Mouse (Mus musculus): ENCODE measurements at regions not wholly inside any gene's neighbourhood (a gene's known extent, or its start where the extent isn't known, plus 50 kb on each side); places are given as distances from the start of the nearest gene placed in this dataset.

GRCm38 (mm10) chr11:37367971-37368370 lies 132.2 kb upstream of the Tenm2 start:
- Histone ChIP-seq H3K9ac (no peak overlapping the region), H3K9me3 (no peaks in the 10 kb centered on the region), H3K4me3 (replicated peaks) (no peak overlapping the region), H3K27ac (no peak overlapping the region), H3K36me3 (no peaks in the 10 kb centered on the region), H3K27me3 (replicated peaks) (no peaks in the 10 kb centered on the region), H3K4me2 (replicated peaks) (no peak overlapping the region), H3K4me1 (replicated peaks) (no peaks in the 10 kb centered on the region)
- no peak for ATAC-seq
- WGBS: 67% methylated on average over 1 of the region's 1 CpGs

GRCm38 (mm10) chr11:37364430-37364829 lies 128.7 kb upstream of the Tenm2 start:
- Histone ChIP-seq H3K4me1 (replicated peaks) (no peaks in the 10 kb centered on the region), H3K4me2 (replicated peaks) (no peak overlapping the region), H3K4me3 (replicated peaks) (no peak overlapping the region), H3K36me3 (no peaks in the 10 kb centered on the region), H3K27ac (no peak overlapping the region), H3K27me3 (replicated peaks) (no peaks in the 10 kb centered on the region), H3K9me3 (no peaks in the 10 kb centered on the region), H3K9ac (no peak overlapping the region)
- 86% methylated on average over 2 of the region's 2 CpGs for WGBS
- no peak for ATAC-seq

- no peak for ATAC-seq
- no peak overlapping the region for H3K4me2 ChIP-seq (replicated peaks)
- H3K4me3 ChIP-seq (replicated peaks): no peak overlapping the region
- no peaks in the 10 kb centered on the region for H3K27me3 ChIP-seq (replicated peaks)
- H3K27ac ChIP-seq: no peak overlapping the region
- 69% methylated on average over 2 of the region's 2 CpGs for WGBS
- H3K4me1 ChIP-seq (replicated peaks): no peaks in the 10 kb centered on the region
- no peak overlapping the region for H3K9ac ChIP-seq
- H3K9me3 ChIP-seq: no peaks in the 10 kb centered on the region
- no peaks in the 10 kb centered on the region for H3K36me3 ChIP-seq
Observed at GRCm38 (mm10) chr11:37355074-37355473, 119.3 kb upstream of the Tenm2 start.

GRCm38 (mm10) chr11:37309691-37310090 lies 73.9 kb upstream of the Tenm2 start:
- no peaks in the 10 kb centered on the region for H3K36me3 ChIP-seq
- ATAC-seq: no peak
- no peaks in the 10 kb centered on the region for H3K4me1 ChIP-seq (replicated peaks)
- no peaks in the 10 kb centered on the region for H3K9me3 ChIP-seq
- H3K4me3 ChIP-seq (replicated peaks): no peak overlapping the region
- no peak overlapping the region for H3K27ac ChIP-seq
- no peak overlapping the region for H3K9ac ChIP-seq
- H3K4me2 ChIP-seq (replicated peaks): no peak overlapping the region
- WGBS: 81% methylated on average over 2 of the region's 2 CpGs
- H3K27me3 ChIP-seq (replicated peaks): no peaks in the 10 kb centered on the region

- H3K4me3 ChIP-seq (replicated peaks): no peak overlapping the region
- H3K27me3 ChIP-seq (replicated peaks): no peaks in the 10 kb centered on the region
- no peaks in the 10 kb centered on the region for H3K9me3 ChIP-seq
- no peak for ATAC-seq
- WGBS: 82% methylated on average over 2 of the region's 2 CpGs
- H3K27ac ChIP-seq: no peak overlapping the region
- no peaks in the 10 kb centered on the region for H3K4me1 ChIP-seq (replicated peaks)
- H3K36me3 ChIP-seq: no peaks in the 10 kb centered on the region
- no peak overlapping the region for H3K9ac ChIP-seq
- no peak overlapping the region for H3K4me2 ChIP-seq (replicated peaks)
Observed at GRCm38 (mm10) chr11:37306656-37307055, 70.9 kb upstream of the Tenm2 start.
